Mouse (Mus musculus) heart, embryonic 14.5 days (tissue): ENCODE data around the gene Jmjd7. TPM values are rescaled to one million over a fixed set of nuclear protein-coding genes. Genes with fewer than 3 reads are reported as not detected.

ENCODE experiments used
- ATAC-seq: fragments of 200-750 bp; cut with Nextera tagmentation; 2 replicates; pipeline ENCODE4 v1.8.0; 2017; ENCODE audit warnings: low read depth, moderate TSS enrichment; ENCODE audit not compliant: insufficient number of reproducible peaks, insufficient read depth, low FRiP score
- H3K27ac ChIP-seq, 2 experiments: fragments of 200-500 bp in 1 of 2; fragments of 300-500 bp in 1 of 2; sonication (generic) in 1 of 2; replicated peaks in 1 of 2; 2 replicates each; pipeline ENCODE4 v1.5.1; 2012 to 2014; ENCODE audit warnings: low read depth in 2 of 2, low read length in 2 of 2, control low read depth in 1 of 2, mild to moderate bottlenecking in 1 of 2, mixed read lengths in 1 of 2; ENCODE audit not compliant: control insufficient read depth in 1 of 2, insufficient read depth in 1 of 2
- H3K27me3 ChIP-seq: fragments of 300-500 bp; sonication (generic); 2 replicates; pipeline ENCODE4 v1.6.1; 2014; ENCODE audit warnings: mild to moderate bottlenecking, low read length, control low read depth; ENCODE audit not compliant: control insufficient read depth, insufficient read depth
- H3K36me3 ChIP-seq: fragments of 300-500 bp; sonication (generic); 2 replicates; pipeline ENCODE4 v1.6.1; 2014; ENCODE audit warnings: mild to moderate bottlenecking, control low read depth, low read length, mixed read lengths; ENCODE audit not compliant: control insufficient read depth, insufficient read depth
- H3K4me1 ChIP-seq, 2 experiments: fragments of 200-500 bp in 1 of 2; fragments of 300-500 bp in 1 of 2; sonication (generic) in 1 of 2; 2 replicates each; pipeline ENCODE4 v1.6.1; 2012 to 2014; ENCODE audit warnings: low read length in 2 of 2, control low read depth in 1 of 2, mixed read lengths in 1 of 2; ENCODE audit not compliant: control insufficient read depth in 2 of 2, insufficient read depth in 2 of 2
- H3K4me2 ChIP-seq: fragments of 300-500 bp; sonication (generic); 2 replicates; pipeline ENCODE4 v1.6.1; 2014; ENCODE audit warnings: mild to moderate bottlenecking, low read length
- H3K4me3 ChIP-seq, 2 experiments: fragments of 200-500 bp in 1 of 2; fragments of 300-500 bp in 1 of 2; sonication (generic) in 1 of 2; 2 replicates each; pipeline ENCODE4 v1.5.1; 2012 to 2014; ENCODE audit warnings: low read length in 2 of 2, mild to moderate bottlenecking in 2 of 2, control low read depth in 1 of 2, low read depth in 1 of 2, moderate library complexity in 1 of 2; ENCODE audit not compliant: control insufficient read depth in 1 of 2, insufficient read depth in 1 of 2
- H3K9ac ChIP-seq: fragments of 300-500 bp; sonication (generic); 2 replicates; pipeline ENCODE4 v1.6.1; 2014; ENCODE audit warnings: mild to moderate bottlenecking, low read length
- H3K9me3 ChIP-seq: fragments of 300-500 bp; sonication (generic); 2 replicates; pipeline ENCODE4 v1.6.1; 2016; ENCODE audit warnings: low read length, control low read depth; ENCODE audit not compliant: control insufficient read depth
- WGBS: fragments of 180-500 bp; shearing (Covaris S2); extraction: QIAGEN DNeasy Blood & Tissue Kit; methylation state at CpG from one replicate; pipeline ENCODE4 v1.1.7; 2014; 5-methylcytosine and 5-hydroxymethylcytosine counted together
- polyA plus RNA-seq: library from polyadenylated mRNA; unstranded; fragments of >200 nt; fragmentation: Nextera tagmentation; extraction: Ambion mirVana; gene quantifications from 2 replicates; pipeline ENCODE4 v1.2.1, GENCODE M21; 2014

The Jmjd7 gene
- polyA plus RNA-seq, 1 experiment from 2014 or later, result 18.1 TPM

- Histone ChIP-seq H3K9me3 (no peaks in the 10 kb centered on the region), H3K4me1 (peaks cover 10 to 15% of the 10 kb centered on the region in 2 experiments; a peak in 3 of 4 replicates), H3K27ac (no peak overlapping the region), H3K9ac (no peak overlapping the region), H3K4me2 (no peak overlapping the region), H3K27me3 (no peaks in the 10 kb centered on the region), H3K36me3 (no peaks in the 10 kb centered on the region), H3K4me3 (no peak overlapping the region)
- WGBS, result 71% methylated on average over 6 of the region's 6 CpGs
- no peak for ATAC-seq
Observed at GRCm38 (mm10) chr2:120060190-120060589, 32.9 kb downstream of the Jmjd7 start.

- Histone ChIP-seq H3K9ac (no peak overlapping the region), H3K4me3 (no peak overlapping the region), H3K27me3 (no peaks in the 10 kb centered on the region), H3K4me1 (peaks cover 6 to 10% of the 10 kb centered on the region in 2 experiments; a peak in 3 of 4 replicates), H3K9me3 (no peaks in the 10 kb centered on the region), H3K27ac (no peak overlapping the region), H3K36me3 (no peaks in the 10 kb centered on the region), H3K4me2 (no peak overlapping the region)
- WGBS, result 74% methylated on average over 9 of the region's 9 CpGs
- no peak for ATAC-seq
Observed at GRCm38 (mm10) chr2:120060651-120061050, 33.4 kb downstream of the Jmjd7 start.

- no peaks in the 10 kb centered on the region for H3K4me1 ChIP-seq
- H3K9me3 ChIP-seq, result no peaks in the 10 kb centered on the region
- WGBS, result 95% methylated on average over 8 of the region's 8 CpGs
- H3K27ac ChIP-seq, result no peak overlapping the region
- H3K9ac ChIP-seq, result no peak overlapping the region
- no peak for ATAC-seq
- no peak overlapping the region for H3K4me2 ChIP-seq
- no peak overlapping the region for H3K4me3 ChIP-seq
- no peaks in the 10 kb centered on the region for H3K36me3 ChIP-seq
- no peaks in the 10 kb centered on the region for H3K27me3 ChIP-seq
Observed at GRCm38 (mm10) chr2:120062248-120062647, 35.0 kb downstream of the Jmjd7 start.

GRCm38 (mm10) chr2:120064639-120065038 lies 37.4 kb downstream of the Jmjd7 start:
- no peak for ATAC-seq
- Histone ChIP-seq H3K4me1 (no peaks in the 10 kb centered on the region), H3K9ac (no peak overlapping the region), H3K27ac (no peak overlapping the region), H3K4me3 (no peak overlapping the region), H3K4me2 (no peak overlapping the region), H3K36me3 (no peaks in the 10 kb centered on the region), H3K27me3 (no peaks in the 10 kb centered on the region), H3K9me3 (no peaks in the 10 kb centered on the region)
- 74% methylated on average over 6 of the region's 6 CpGs for WGBS

GRCm38 (mm10) chr2:120065243-120065642 lies 38.0 kb downstream of the Jmjd7 start:
- Histone ChIP-seq H3K4me1 (no peaks in the 10 kb centered on the region), H3K4me3 (no peak overlapping the region), H3K4me2 (no peak overlapping the region), H3K27ac (no peak overlapping the region), H3K36me3 (no peaks in the 10 kb centered on the region), H3K27me3 (no peaks in the 10 kb centered on the region), H3K9me3 (no peaks in the 10 kb centered on the region), H3K9ac (no peak overlapping the region)
- WGBS, result 83% methylated on average over 10 of the region's 10 CpGs
- ATAC-seq, result no peak

DNA sequence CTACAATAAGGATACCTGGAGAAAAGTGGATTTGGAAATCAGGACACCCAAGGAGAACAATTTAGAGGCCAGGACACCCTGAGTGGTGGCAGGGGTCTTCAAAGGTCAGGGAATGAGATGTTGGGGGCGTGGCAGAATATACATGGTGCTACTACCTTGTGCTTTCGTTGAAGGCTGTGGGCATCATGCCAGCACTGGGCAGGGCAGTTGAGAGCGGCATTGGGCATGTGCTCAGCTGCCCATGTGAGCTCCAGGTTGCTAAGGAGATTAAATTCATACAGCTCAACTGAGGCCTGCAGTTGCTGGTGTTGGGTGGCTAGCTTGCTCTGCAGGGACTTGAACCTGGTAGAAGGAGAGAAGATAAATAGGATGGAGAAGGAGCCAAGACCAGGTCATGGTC lies 38.9 kb downstream of the Jmjd7 start:
- Histone ChIP-seq H3K4me1 (no peaks in the 10 kb centered on the region), H3K36me3 (no peaks in the 10 kb centered on the region), H3K4me2 (no peak overlapping the region), H3K9ac (no peak overlapping the region), H3K27ac (no peak overlapping the region), H3K27me3 (no peaks in the 10 kb centered on the region), H3K9me3 (no peaks in the 10 kb centered on the region), H3K4me3 (no peak overlapping the region)
- ATAC-seq, result no peak
- 64% methylated on average over 3 of the region's 3 CpGs for WGBS

DNA sequence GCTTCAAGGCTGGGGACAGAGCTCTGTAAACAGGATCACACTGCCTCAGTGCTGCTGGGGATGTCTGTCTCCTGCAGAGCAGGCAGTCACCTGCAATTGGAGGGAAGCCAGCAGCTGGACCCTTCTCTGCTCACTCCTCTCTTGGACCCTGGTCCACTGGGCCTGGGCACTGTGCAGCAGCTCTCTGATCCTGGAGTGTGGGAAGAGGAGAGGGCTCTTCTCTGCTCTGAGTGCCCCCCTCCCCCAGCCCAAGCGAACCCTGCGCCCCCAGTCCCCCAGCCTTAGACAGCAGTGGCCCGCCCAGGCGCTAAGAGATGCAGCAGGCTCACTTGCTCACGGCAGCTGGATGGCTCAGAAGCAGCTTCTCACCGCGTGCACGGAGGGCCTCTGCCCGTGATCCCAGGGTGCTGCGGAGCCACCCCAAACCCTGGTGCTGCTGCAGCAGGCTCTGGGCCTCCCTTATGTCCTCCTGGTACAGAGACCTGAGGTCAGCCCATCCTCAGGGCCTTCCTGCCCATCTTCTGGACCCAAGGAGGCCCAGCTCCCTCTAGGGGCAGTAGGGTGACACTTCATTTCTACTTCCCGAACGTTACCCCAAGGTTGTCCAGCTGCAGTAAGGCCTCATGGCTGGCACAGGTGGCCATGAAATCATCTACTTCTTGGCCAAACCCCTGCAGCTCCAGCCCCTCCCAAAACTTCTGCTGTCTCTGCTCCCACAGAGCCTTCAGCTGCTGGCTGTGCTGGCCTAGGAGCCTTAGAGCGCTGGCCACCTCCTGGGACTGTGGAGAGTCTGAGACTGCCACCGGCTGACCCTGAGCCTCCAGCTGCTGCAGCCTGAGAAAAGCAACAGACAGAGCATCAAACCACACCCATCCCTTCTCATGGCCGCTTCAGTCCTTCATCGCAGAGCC lies 41.5 kb downstream of the Jmjd7 start:
- ATAC-seq, result no peak
- WGBS, result 41% methylated on average over 16 of the region's 16 CpGs
- H3K4me2 ChIP-seq, result no peak overlapping the region

More for the DNA sequence above, 41.5 kb downstream of the Jmjd7 start:
- Histone ChIP-seq H3K9ac (no peak overlapping the region), H3K27me3 (no peaks in the 10 kb centered on the region), H3K36me3 (no peaks in the 10 kb centered on the region), H3K4me3 (no peak overlapping the region), H3K9me3 (no peaks in the 10 kb centered on the region), H3K27ac (no peak overlapping the region), H3K4me1 (no peaks in the 10 kb centered on the region)
